Mouse (Mus musculus): ENCODE data around the gene Fzd2.

DNA sequence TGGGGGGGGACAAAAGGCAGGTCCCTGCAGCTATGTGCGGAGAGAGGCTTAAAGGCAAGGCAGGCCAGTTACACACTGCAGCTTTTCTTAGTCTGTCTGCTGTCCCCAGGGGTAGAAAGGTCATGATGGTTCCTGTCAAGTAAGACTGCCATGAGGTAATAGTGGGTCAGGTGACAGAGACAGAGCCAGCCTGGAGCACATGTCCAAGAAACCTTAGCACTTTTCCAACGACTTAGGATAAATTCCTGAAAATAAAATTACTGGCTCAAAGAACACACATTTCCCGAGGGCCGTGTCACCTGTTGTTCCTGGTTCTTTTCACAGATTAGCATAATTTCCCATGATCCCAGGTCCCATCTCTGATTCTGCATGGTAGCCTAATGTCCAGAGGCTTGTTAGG, 6.1 kb downstream of the Fzd2 start:
- TF ChIP-seq POLR2A (IDR thresholded peaks at IDR 0.05; ENCODE audit: borderline replicate concordance, insufficient read depth, low read length) (no peak), CTCF (IDR thresholded peaks at IDR 0.05; ENCODE audit: borderline replicate concordance, insufficient read depth, low read depth, low read length) (no peak)
